Comparison of ENCODE assay signal across 8 mouse cellular contexts in the genomic region with DNA sequence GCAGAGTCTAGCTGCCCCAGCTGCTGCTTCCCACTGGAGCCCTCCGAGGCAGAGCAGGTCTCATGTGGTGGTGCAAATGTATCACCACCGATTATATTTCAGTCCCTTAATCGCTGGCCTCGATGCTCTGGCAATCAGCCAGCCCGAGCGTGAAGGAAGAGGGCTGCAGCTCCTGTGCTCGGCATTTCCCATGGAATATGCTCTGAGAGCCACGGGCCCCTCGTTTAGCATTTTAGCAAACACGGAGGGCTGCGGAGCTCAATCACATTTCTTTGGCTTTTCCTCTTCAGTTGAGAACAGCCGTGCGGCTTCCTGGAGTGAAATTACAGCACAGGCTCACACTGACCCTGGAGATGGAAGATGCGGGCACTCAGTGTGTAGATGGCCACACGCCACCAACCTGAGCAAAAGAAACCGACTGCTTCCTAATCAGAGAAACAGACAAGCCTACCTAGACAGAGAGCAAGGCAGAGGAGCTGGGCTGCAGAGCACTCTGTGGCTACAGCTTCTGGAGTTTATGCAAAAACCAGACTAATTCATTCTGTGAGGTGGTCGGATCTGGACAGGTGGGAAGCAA.
DNase-seq lines count a peak whose midpoint lies in the region; ATAC-seq and TF ChIP-seq lines count a peak whose summit lies in the region.

No protein-coding gene starts in this region.

- no peak for DNase-seq in heart, postnatal 36 days
- peak; percentile 45 for DNase-seq in adrenal gland, postnatal 25 days
- DNase-seq in embryonic facial prominence, embryonic 11.5 days (ENCODE audit: low spot score): peak; percentile 41
- DNase-seq in urinary bladder, postnatal 36 days (ENCODE audit: low spot score in 2 of 2): no peak
- no peak for DNase-seq in thymus, adult 2 months

- 39% methylated on average over 17 of the region's 17 CpGs for WGBS in heart, embryonic 14.5 days
- WGBS in embryonic facial prominence, embryonic 11.5 days: 47% methylated on average over 17 of the region's 17 CpGs
- 17% methylated on average over 17 of the region's 17 CpGs for WGBS in hindbrain, embryonic 16.5 days
- 30% methylated on average over 17 of the region's 17 CpGs for WGBS in midbrain, embryonic 13.5 days
- WGBS in thymus, adult 2 months: 72% methylated on average over 17 of the region's 17 CpGs

- H3K4me1 ChIP-seq in heart, embryonic 14.5 days (ENCODE audit: control insufficient read depth in 2 of 2, insufficient read depth in 2 of 2, low read length in 2 of 2): peaks cover 4 to 7% of the 10 kb centered on the region in 2 experiments; a peak in 2 of 4 replicates
- no peaks in the 10 kb centered on the region; the same call in 1 of the 2 replicates for H3K4me1 ChIP-seq in embryonic facial prominence, embryonic 11.5 days (ENCODE audit: control insufficient read depth, insufficient read depth, low read length)
- H3K4me1 ChIP-seq in hindbrain, embryonic 16.5 days (ENCODE audit: control insufficient read depth, insufficient read depth, low read depth, low read length): no peaks in the 10 kb centered on the region
- peaks cover 21% of the 10 kb centered on the region for H3K4me1 ChIP-seq in midbrain, embryonic 13.5 days (replicated peaks)
- no peaks in the 10 kb centered on the region for H3K4me1 ChIP-seq in thymus, adult 2 months (replicated peaks; ENCODE audit: control insufficient read depth, insufficient read depth, low read length)

- H3K27me3 ChIP-seq in heart, embryonic 14.5 days (ENCODE audit: control insufficient read depth, insufficient read depth, low read length): no peaks in the 10 kb centered on the region
- H3K27me3 ChIP-seq in embryonic facial prominence, embryonic 11.5 days (ENCODE audit: control insufficient read depth, insufficient read depth, low read length): no peaks in the 10 kb centered on the region
- H3K27me3 ChIP-seq in hindbrain, embryonic 16.5 days (replicated peaks; ENCODE audit: control insufficient read depth, insufficient read depth, low read length): no peaks in the 10 kb centered on the region
- H3K27me3 ChIP-seq in midbrain, embryonic 13.5 days: no peaks in the 10 kb centered on the region
- H3K27me3 ChIP-seq in thymus, adult 2 months (ENCODE audit: control insufficient read depth, insufficient read depth, low read length): no peaks in the 10 kb centered on the region

- peak overlapping the region; percentile 10 to 19 for H3K4me3 ChIP-seq in heart, embryonic 14.5 days (ENCODE audit: control insufficient read depth in 1 of 2, insufficient read depth in 1 of 2, low read depth in 1 of 2, low read length in 2 of 2)
- no peak overlapping the region for H3K4me3 ChIP-seq in embryonic facial prominence, embryonic 11.5 days (ENCODE audit: low read depth, low read length)
- H3K4me3 ChIP-seq in hindbrain, embryonic 16.5 days (ENCODE audit: low read length): peak overlapping the region; percentile 7
- H3K4me3 ChIP-seq in midbrain, embryonic 13.5 days (replicated peaks): peak overlapping the region; percentile 6; the same call in 1 of the 2 replicates
- H3K4me3 ChIP-seq in thymus, adult 2 months (ENCODE audit: control insufficient read depth, insufficient read depth, low read length): no peak overlapping the region

- intact Hi-C loops in heart, postnatal 36 days (cut with DNase I): no loop called here

- H3K9me3 ChIP-seq in heart, embryonic 14.5 days (ENCODE audit: control insufficient read depth, low read length): no peaks in the 10 kb centered on the region
- H3K9me3 ChIP-seq in embryonic facial prominence, embryonic 11.5 days (replicated peaks; ENCODE audit: control insufficient read depth, low read length): no peaks in the 10 kb centered on the region
- no peaks in the 10 kb centered on the region for H3K9me3 ChIP-seq in hindbrain, embryonic 16.5 days (ENCODE audit: control insufficient read depth, low read length)
- no peaks in the 10 kb centered on the region for H3K9me3 ChIP-seq in midbrain, embryonic 13.5 days

- H3K27ac ChIP-seq in heart, embryonic 14.5 days (replicated peaks in 1 of 2; ENCODE audit: control insufficient read depth in 1 of 2, insufficient read depth in 1 of 2, low read depth in 2 of 2, low read length in 2 of 2): no peak overlapping the region
- no peak overlapping the region; the same call in 1 of the 2 replicates for H3K27ac ChIP-seq in embryonic facial prominence, embryonic 11.5 days (replicated peaks; ENCODE audit: low read depth, low read length)
- H3K27ac ChIP-seq in hindbrain, embryonic 16.5 days (ENCODE audit: low read depth, low read length): no peak overlapping the region
- H3K27ac ChIP-seq in midbrain, embryonic 13.5 days: peak overlapping the region; percentile 54
- no peak overlapping the region for H3K27ac ChIP-seq in thymus, adult 2 months (ENCODE audit: control insufficient read depth, insufficient read depth, low read length)

- no peak for ATAC-seq in heart, embryonic 14.5 days (ENCODE audit: insufficient number of reproducible peaks, insufficient read depth, low FRiP score, low read depth)
- peak; percentile 72 for ATAC-seq in embryonic facial prominence, embryonic 11.5 days (replicated peaks; ENCODE audit: insufficient number of reproducible peaks, low FRiP score, low TSS enrichment, low read depth)
- peak; percentile 81 for ATAC-seq in hindbrain, embryonic 16.5 days
- ATAC-seq in midbrain, embryonic 13.5 days: peak; percentile 78

- TF ChIP-seq CTCF in thymus, adult 2 months (IDR thresholded peaks at IDR 0.05; ENCODE audit: borderline replicate concordance, control insufficient read depth, extremely low read depth, insufficient read depth, low read length, poor library complexity): no peak

- H3K9ac ChIP-seq in heart, embryonic 14.5 days (ENCODE audit: low read length): no peak overlapping the region
- H3K9ac ChIP-seq in embryonic facial prominence, embryonic 11.5 days (replicated peaks; ENCODE audit: low read length): no peak overlapping the region
- no peak overlapping the region for H3K9ac ChIP-seq in hindbrain, embryonic 16.5 days (ENCODE audit: low read depth, low read length)
- peak overlapping the region; percentile 56 for H3K9ac ChIP-seq in midbrain, embryonic 13.5 days (replicated peaks)

- TF ChIP-seq POLR2A in thymus, adult 2 months (IDR thresholded peaks at IDR 0.05; ENCODE audit: control insufficient read depth, extremely low read depth, insufficient read depth, low read length, poor library complexity): no peak

- H3K4me2 ChIP-seq in heart, embryonic 14.5 days (ENCODE audit: low read length): peak overlapping the region; percentile 54
- H3K4me2 ChIP-seq in embryonic facial prominence, embryonic 11.5 days (ENCODE audit: low read depth, low read length): no peak overlapping the region; the same call in 1 of the 2 replicates
- peak overlapping the region; percentile 38 for H3K4me2 ChIP-seq in hindbrain, embryonic 16.5 days (ENCODE audit: low read length)
- peak overlapping the region; percentile 45 for H3K4me2 ChIP-seq in midbrain, embryonic 13.5 days (replicated peaks)

- H3K36me3 ChIP-seq in heart, embryonic 14.5 days (ENCODE audit: control insufficient read depth, insufficient read depth, low read length): no peaks in the 10 kb centered on the region
- H3K36me3 ChIP-seq in embryonic facial prominence, embryonic 11.5 days (replicated peaks; ENCODE audit: control insufficient read depth, insufficient read depth, low read depth, low read length): no peaks in the 10 kb centered on the region
- no peaks in the 10 kb centered on the region for H3K36me3 ChIP-seq in hindbrain, embryonic 16.5 days (ENCODE audit: control insufficient read depth, insufficient read depth, low read length)
- H3K36me3 ChIP-seq in midbrain, embryonic 13.5 days: no peaks in the 10 kb centered on the region
- no peaks in the 10 kb centered on the region for H3K36me3 ChIP-seq in thymus, adult 2 months (ENCODE audit: control insufficient read depth, insufficient read depth, low read length)

Comparison
In these comparisons a context has a peak if more than half of its experiments do, and no peak if none do; other contexts are left out.
1. H3K4me3 ChIP-seq: peak in heart, embryonic 14.5 days (2 of 2), hindbrain, embryonic 16.5 days (single experiment) and midbrain, embryonic 13.5 days (single experiment); none in embryonic facial prominence, embryonic 11.5 days (single experiment) and thymus, adult 2 months (single experiment).
2. DNase-seq: peak in adrenal gland, postnatal 25 days (single experiment) and embryonic facial prominence, embryonic 11.5 days (single experiment); none in heart, postnatal 36 days (0 of 2), urinary bladder, postnatal 36 days (0 of 2) and thymus, adult 2 months (single experiment).